Mouse (Mus musculus) retina, adult 2 months (tissue): Measurements from ENCODE around the gene Wars.

Experiments used
- DNase-seq: peaks from one replicate; pipeline ENCODE4 v3.0.0-alpha.2; 2012; ENCODE audit warnings: low read depth, low spot score

The Wars gene

GRCm38 (mm10) chr12:108893715-108894431 lies at the start of gene Wars:
Wars (minus strand) TSS chr12:108894174.
- DNase-seq: peak; percentile 93

GRCm38 (mm10) chr12:108942203-108942923 lies 48.4 kb upstream of the Wars start:
- DNase-seq: no peak

- no peak for DNase-seq
Observed at GRCm38 (mm10) chr12:108941282-108941681, 47.3 kb upstream of the Wars start.

- DNase-seq: no peak
Observed at GRCm38 (mm10) chr12:108940255-108940654, 46.3 kb upstream of the Wars start.

- no peak for DNase-seq
Observed at GRCm38 (mm10) chr12:108939317-108939716, 45.3 kb upstream of the Wars start.

GRCm38 (mm10) chr12:108938844-108939243 lies 44.9 kb upstream of the Wars start:
- DNase-seq: no peak

- DNase-seq: no peak
Observed at GRCm38 (mm10) chr12:108937506-108937905, 43.5 kb upstream of the Wars start.

GRCm38 (mm10) chr12:108936834-108937233 lies 42.9 kb upstream of the Wars start:
- DNase-seq: no peak

GRCm38 (mm10) chr12:108934231-108934630 lies 40.3 kb upstream of the Wars start:
- DNase-seq: no peak

GRCm38 (mm10) chr12:108932113-108932512 lies 38.1 kb upstream of the Wars start:
- no peak for DNase-seq

- no peak for DNase-seq
Observed at GRCm38 (mm10) chr12:108931341-108932053, 37.5 kb upstream of the Wars start.

- no peak for DNase-seq
Observed at GRCm38 (mm10) chr12:108929475-108929874, 35.5 kb upstream of the Wars start.

GRCm38 (mm10) chr12:108928249-108928648 lies 34.3 kb upstream of the Wars start:
- DNase-seq: no peak

GRCm38 (mm10) chr12:108926606-108927111 lies 32.7 kb upstream of the Wars start:
- DNase-seq: no peak

GRCm38 (mm10) chr12:108918753-108919152 lies 24.8 kb upstream of the Wars start:
- no peak for DNase-seq

- no peak for DNase-seq
Observed at GRCm38 (mm10) chr12:108917509-108917908, 23.5 kb upstream of the Wars start.

GRCm38 (mm10) chr12:108916447-108917042 lies 22.6 kb upstream of the Wars start:
- DNase-seq: no peak

GRCm38 (mm10) chr12:108915893-108916292 lies 21.9 kb upstream of the Wars start:
- DNase-seq: no peak

- no peak for DNase-seq
Observed at GRCm38 (mm10) chr12:108914709-108915340, 20.9 kb upstream of the Wars start.

GRCm38 (mm10) chr12:108914198-108914597 lies 20.2 kb upstream of the Wars start:
- DNase-seq: no peak

- no peak for DNase-seq
Observed at GRCm38 (mm10) chr12:108912442-108912841, 18.5 kb upstream of the Wars start.
